Mouse (Mus musculus) C2C12 (cell line): ENCODE data around the gene Slc9a3r2. TPM values are rescaled to one million over a fixed set of nuclear protein-coding genes. Genes with fewer than 3 reads are reported as not detected.
"Not testable (repeated sequence)": the region's sequence is repeated elsewhere in the genome, so short reads cannot be mapped to it uniquely, and the experiment has no call there.

Source experiments
- H3K27me3 ChIP-seq: one replicate; pipeline ENCODE4 v1.6.1; 2011; ENCODE audit not compliant: control insufficient read depth, insufficient read depth, insufficient read length
- H3K36me3 ChIP-seq: one replicate; pipeline ENCODE4 v1.6.1; 2011; ENCODE audit not compliant: control insufficient read depth, insufficient read depth
- H3K4me3 ChIP-seq: one replicate; pipeline ENCODE4 v1.5.1; 2011; ENCODE audit warnings: mild to moderate bottlenecking, control low read depth; ENCODE audit not compliant: poor library complexity, insufficient read depth, severe bottlenecking
- H3K79me2 ChIP-seq: one replicate; pipeline ENCODE4 v1.6.1; 2011; ENCODE audit not compliant: control insufficient read depth, insufficient read depth
- H3K79me3 ChIP-seq: one replicate; pipeline ENCODE4 v1.6.1; 2011; ENCODE audit warnings: low read depth, control low read depth
- H3ac ChIP-seq: one replicate; pipeline ENCODE3; 2011; ENCODE audit warnings: low read depth; ENCODE audit not compliant: control insufficient read depth, insufficient read length
- CEBPB ChIP-seq: IDR thresholded peaks from one replicate; pipeline ENCODE4 v1.6.1; 2011; ENCODE audit warnings: low read depth, mild to moderate bottlenecking, control low read depth, moderate library complexity
- CTCF ChIP-seq: IDR thresholded peaks from one replicate; pipeline ENCODE4 v1.5.1; 2011; ENCODE audit not compliant: control insufficient read depth, insufficient read depth, insufficient read length
- FOSL1 ChIP-seq: IDR thresholded peaks from one replicate; pipeline ENCODE4 v1.8.0; 2011; ENCODE audit warnings: mild to moderate bottlenecking, low read length; ENCODE audit not compliant: poor library complexity, insufficient read depth, severe bottlenecking
- MAX ChIP-seq: IDR thresholded peaks from one replicate; pipeline ENCODE4 v1.6.1; 2011; ENCODE audit warnings: mild to moderate bottlenecking, control low read depth
- MYOD1 ChIP-seq: IDR thresholded peaks from one replicate; pipeline ENCODE4 v1.6.1; 2011; ENCODE audit warnings: low read depth; ENCODE audit not compliant: control insufficient read depth, insufficient read length
- MYOG ChIP-seq: IDR thresholded peaks from one replicate; pipeline ENCODE4 v1.6.1; 2011; ENCODE audit not compliant: control insufficient read depth, insufficient read length; ENCODE audit errors: extremely low read depth
- USF1 ChIP-seq: IDR thresholded peaks from one replicate; pipeline ENCODE4 v1.6.1; 2011; ENCODE audit warnings: low read depth, mild to moderate bottlenecking, control low read depth, moderate library complexity
- polyA plus RNA-seq: library from polyadenylated mRNA; unstranded; fragments of >200 nt; fragmentation: generic; extraction: Trizol; gene quantifications from one replicate; pipeline ENCODE4 v1.2.1, GENCODE M21; 2012; ENCODE audit warnings: missing spikeins

Slc9a3r2 gene
- polyA plus RNA-seq, 1 experiment: 10.0 TPM

- TF ChIP-seq MAX: peak; percentile 32
- no peak for TF ChIP-seq CEBPB
These were observed 19.6 kb upstream of the Slc9a3r2 start, which contains the start of gene Zfp598 for GRCm38 (mm10) chr17:24669545-24670245. Gene Zfp598 (plus strand): TSS chr17:24669687.

GRCm38 (mm10) chr17:24669214-24669544 lies 19.1 kb upstream of the Slc9a3r2 start:
- H3K27me3 ChIP-seq, H3K36me3 ChIP-seq: not testable (repeated sequence)
- peaks cover 54% of the 10 kb centered on the region for H3K79me2 ChIP-seq
- H3K79me3 ChIP-seq: peaks cover 41% of the 10 kb centered on the region
- peak overlapping the region; percentile 60 for H3ac ChIP-seq
- peak overlapping the region; percentile 91 for H3K4me3 ChIP-seq

More at GRCm38 (mm10) chr17:24669545-24670245, 19.6 kb upstream of the Slc9a3r2 start, which contains the start of gene Zfp598:
- Histone ChIP-seq H3K79me2 (peaks cover 59% of the 10 kb centered on the region), H3K4me3 (peak within 1 kb of the TSS; percentile 91), H3K36me3 (no peaks in the 10 kb centered on the region), H3K79me3 (peaks cover 45% of the 10 kb centered on the region), H3ac (peak within 1 kb of the TSS; percentile 96), H3K27me3 (no peaks in the 10 kb centered on the region)

- no peaks in the 10 kb centered on the region for H3K36me3 ChIP-seq
- no peak overlapping the region for H3ac ChIP-seq
- peaks cover 37% of the 10 kb centered on the region for H3K79me2 ChIP-seq
- TF ChIP-seq MAX: no peak
- no peak for TF ChIP-seq CEBPB
- TF ChIP-seq CTCF: peak; percentile 26
- TF ChIP-seq MYOD1: no peak
- TF ChIP-seq FOSL1: no peak
- TF ChIP-seq USF1: no peak
- H3K79me3 ChIP-seq: peaks cover 25% of the 10 kb centered on the region
- no peak overlapping the region for H3K4me3 ChIP-seq
- H3K27me3 ChIP-seq: no peaks in the 10 kb centered on the region
These were observed 17.3 kb upstream of the Slc9a3r2 start for GRCm38 (mm10) chr17:24667416-24667815.

- H3K27me3 ChIP-seq, H3K4me3 ChIP-seq, H3ac ChIP-seq, H3K36me3 ChIP-seq: not testable (repeated sequence)
- peaks cover 22% of the 10 kb centered on the region for H3K79me3 ChIP-seq
- peaks cover 33% of the 10 kb centered on the region for H3K79me2 ChIP-seq
These were observed 16.9 kb upstream of the Slc9a3r2 start for GRCm38 (mm10) chr17:24667011-24667410.

GRCm38 (mm10) chr17:24658017-24658758 lies 8.1 kb upstream of the Slc9a3r2 start, which contains the start of gene Npw:
Gene Npw (minus strand): TSS chr17:24658457.
- H3K79me3 ChIP-seq: no peaks in the 10 kb centered on the region
- H3K27me3 ChIP-seq: peaks cover 21% of the 10 kb centered on the region
- no peaks in the 10 kb centered on the region for H3K79me2 ChIP-seq
- H3ac ChIP-seq: no peak within 1 kb of the TSS
- no peak within 1 kb of the TSS for H3K4me3 ChIP-seq
- TF ChIP-seq USF1: no peak
- no peak for TF ChIP-seq MAX
- no peak for TF ChIP-seq FOSL1
- TF ChIP-seq MYOG: no peak
- TF ChIP-seq CTCF: no peak
- TF ChIP-seq MYOD1: no peak
- TF ChIP-seq CEBPB: no peak
- no peaks in the 10 kb centered on the region for H3K36me3 ChIP-seq

- TF ChIP-seq CTCF: no peak
- no peak for TF ChIP-seq USF1
- no peak for TF ChIP-seq MYOG
- Histone ChIP-seq H3K79me2 (no peaks in the 10 kb centered on the region), H3ac (no peak overlapping the region), H3K79me3 (no peaks in the 10 kb centered on the region), H3K27me3 (peaks cover 21% of the 10 kb centered on the region), H3K4me3 (no peak overlapping the region), H3K36me3 (no peaks in the 10 kb centered on the region)
These were observed 4.8 kb upstream of the Slc9a3r2 start for GRCm38 (mm10) chr17:24654969-24655368.
